ENCODE assay signal across 21 mouse cellular contexts in genomic region chr4:138934456-138935145, GRCm38 (mm10). TPM values are rescaled to one million over a fixed set of nuclear protein-coding genes. Genes with fewer than 3 reads are reported as not detected.
"Had no signal": no experiment of that assay in that cellular context is flagged by ENCODE, and none has a peak within 500 bp of the region (broad histone marks: within the 10 kb centered on the region; RNA-seq: fewer than 3 reads in every experiment).

No protein-coding gene starts in this region.

- H3K27ac ChIP-seq: neural tube, embryonic 12.5 days; neural tube, embryonic 13.5 days; neural tube, embryonic 15.5 days; stomach, embryonic 15.5 days; stomach, postnatal 0 days had no signal

- DNase-seq: retina, postnatal 1 day; right cerebral cortex, adult 18-20 months; right cerebral cortex, postnatal 14 days; right cerebral cortex, postnatal 25 days; right cerebral cortex, postnatal 4 days; thymus, adult 18-20 months; thymus, adult 2 months; thymus, postnatal 14 days; thymus, postnatal 25 days; thymus, postnatal 36 days; thymus, postnatal 4 days had no signal

- H3K27me3 ChIP-seq: neural tube, embryonic 12.5 days; neural tube, embryonic 13.5 days; neural tube, embryonic 15.5 days; stomach, embryonic 15.5 days had no signal

- H3K4me3 ChIP-seq: neural tube, embryonic 12.5 days; neural tube, embryonic 13.5 days; neural tube, embryonic 15.5 days; stomach, embryonic 15.5 days had no signal

- H3K36me3 ChIP-seq: neural tube, embryonic 12.5 days; neural tube, embryonic 13.5 days; neural tube, embryonic 15.5 days; stomach, embryonic 15.5 days had no signal

- H3K4me1 ChIP-seq: neural tube, embryonic 12.5 days; neural tube, embryonic 13.5 days; neural tube, embryonic 15.5 days had no signal

RNA-seq across cellular contexts. Expression of gene Rnf186, which starts 32.3 kb away (rescaled TPM):
- polyA plus RNA-seq: neural tube, embryonic 11.5 days; neural tube, embryonic 12.5 days; neural tube, embryonic 13.5 days; neural tube, embryonic 14.5 days; neural tube, embryonic 15.5 days; testis, adult 2 months had no signal

RNA-seq across cellular contexts. Expression of gene Pla2g2e, which starts 56.9 kb away (rescaled TPM):
- polyA plus RNA-seq: neural tube, embryonic 11.5 days; neural tube, embryonic 12.5 days; neural tube, embryonic 13.5 days; neural tube, embryonic 14.5 days; neural tube, embryonic 15.5 days; stomach, embryonic 14.5 days; stomach, embryonic 15.5 days; stomach, embryonic 16.5 days; stomach, postnatal 0 days; testis, adult 2 months had no signal
